In the genomic region with DNA sequence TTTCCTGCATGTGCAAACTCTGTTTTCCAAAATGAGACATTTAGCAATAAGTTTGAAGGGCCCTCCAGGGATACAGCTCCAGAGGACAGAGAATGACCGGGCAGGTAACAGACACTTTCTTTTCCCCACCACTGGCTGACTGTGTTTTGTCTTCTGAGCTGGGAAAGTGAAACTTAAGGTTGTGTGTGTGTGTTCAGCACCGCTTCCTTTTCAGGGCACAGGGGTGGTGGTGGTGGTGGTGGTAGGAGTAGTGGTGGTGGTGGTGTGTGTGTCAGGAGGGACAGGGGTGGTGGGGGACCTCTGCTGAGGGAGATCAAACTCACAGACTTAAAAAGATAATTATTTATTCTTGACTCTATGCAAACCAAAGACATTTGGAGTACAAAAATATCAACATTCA, we compare ENCODE assay signal across 29 mouse cellular contexts. TPM values are rescaled to one million over a fixed set of nuclear protein-coding genes. Genes with fewer than 3 reads are reported as not detected.
DNase-seq lines count a peak whose midpoint lies in the region; ATAC-seq and TF ChIP-seq lines count a peak whose summit lies in the region.
"Had no signal": no experiment of that assay in that cellular context is flagged by ENCODE, and none has a peak within 500 bp of the region (broad histone marks: within the 10 kb centered on the region; RNA-seq: fewer than 3 reads in every experiment).

No protein-coding gene starts in this region.

- 86% methylated on average over 2 of the region's 2 CpGs for WGBS in kidney, adult 2 months

- DNase-seq in 416B (ENCODE audit: low read depth) = peak; percentile 49
- peak; percentile 61 for DNase-seq in induced T-regulatory cell, adult 2 months (ENCODE audit: low read depth)
- DNase-seq in heart, adult 18-20 months = no peak
- DNase-seq in kidney, adult 2 months = no peak
- no peak for DNase-seq in embryo, embryonic 10 days (ENCODE audit: low spot score)
- DNase-seq: adrenal gland, postnatal 25 days; cerebellum, adult 18-20 months; cerebellum, postnatal 10 days; heart, adult 11 months; heart, postnatal 36 days; kidney, postnatal 25 days; left cerebral cortex, postnatal 4 days; liver, embryonic 13.5 days; lung, adult 2 months; lung, postnatal 10 days had no signal

- ATAC-seq in megakaryocyte, adult 5-6 weeks (ENCODE audit: poor library complexity, severe bottlenecking) = no peak
- ATAC-seq in CD4-positive, CD25-positive, alpha-beta regulatory T cell, adult 4 months = peak; percentile 33
- ATAC-seq: forebrain, embryonic 16.5 days; hindbrain, postnatal 0 days; intestine, postnatal 0 days; midbrain, embryonic 16.5 days; Patski had no signal

- peaks cover 82% of the 10 kb centered on the region for H3K4me1 ChIP-seq in megakaryocyte, embryonic 14.5 days
- 0 out of 2 replicates have a peak, but pooled peaks cover 4% of the 10 kb centered on the region for H3K4me1 ChIP-seq in kidney, adult 2 months (ENCODE audit: control insufficient read depth, insufficient read depth, low read length)
- H3K4me1 ChIP-seq: hindbrain, embryonic 12.5 days had no signal

- H3K9me3 ChIP-seq in megakaryocyte, embryonic 14.5 days = no peaks in the 10 kb centered on the region
- H3K9me3 ChIP-seq: hindbrain, embryonic 12.5 days; kidney, embryonic 15.5 days; liver, embryonic 13.5 days; neural tube, embryonic 13.5 days had no signal

- H3K27ac ChIP-seq in kidney, adult 2 months (ENCODE audit: insufficient read depth, low read depth, low read length) = no peak overlapping the region
- H3K27ac ChIP-seq: hindbrain, embryonic 12.5 days; hindbrain, postnatal 0 days; kidney, embryonic 15.5 days; liver, embryonic 13.5 days; macrophage; neural tube, embryonic 13.5 days had no signal

- TF ChIP-seq POLR2A in kidney, adult 2 months (IDR thresholded peaks at IDR 0.05; ENCODE audit: low read depth, low read length) = no peak

- H3K4me3 ChIP-seq in megakaryocyte, embryonic 14.5 days (replicated peaks) = peak overlapping the region; percentile 78
- H3K4me3 ChIP-seq in kidney, adult 2 months (ENCODE audit: insufficient read depth, low read depth, low read length) = no peak overlapping the region
- H3K4me3 ChIP-seq: erythroblast, embryonic 14.5 days; hindbrain, embryonic 12.5 days; kidney, embryonic 15.5 days; liver, embryonic 13.5 days; neural tube, embryonic 13.5 days had no signal

- H3K27me3 ChIP-seq in megakaryocyte, embryonic 14.5 days (replicated peaks) = no peaks in the 10 kb centered on the region
- H3K27me3 ChIP-seq in kidney, adult 2 months (replicated peaks; ENCODE audit: control insufficient read depth, insufficient read depth, low read length) = no peaks in the 10 kb centered on the region
- H3K27me3 ChIP-seq: liver, embryonic 13.5 days had no signal

- no peak for TF ChIP-seq CTCF in kidney, adult 2 months (conservative IDR thresholded peaks at IDR 0.05; ENCODE audit: insufficient read depth, insufficient read length, low read depth, low read length)

- H3K36me3 ChIP-seq in megakaryocyte, embryonic 14.5 days (replicated peaks; ENCODE audit: low read length) = peaks cover 22% of the 10 kb centered on the region
- H3K36me3 ChIP-seq in kidney, adult 2 months (ENCODE audit: control insufficient read depth, insufficient read depth, low read length) = no peaks in the 10 kb centered on the region
- H3K36me3 ChIP-seq: hindbrain, embryonic 12.5 days; kidney, embryonic 15.5 days; liver, embryonic 13.5 days; neural tube, embryonic 13.5 days had no signal

RNA-seq across cellular contexts. Expression of a gene that starts 3.9 kb away (rescaled TPM):
- 1.2 TPM in 1 of 2 replicates, not detected in the other for polyA plus RNA-seq in megakaryocyte, embryonic 14.5 days (2012; ENCODE audit: insufficient read depth, low replicate concordance)
- total RNA-seq in megakaryocyte, adult 5-6 weeks (2015) = 25.0 and 26.8 TPM in 2 replicates
- total RNA-seq in megakaryocyte, adult 5-6 weeks (2017) = 14.2 and 20.7 TPM in 2 replicates
- 100 to 1,000 TPM; 123 to 154 TPM for polyA plus RNA-seq in CD4-positive, CD25-positive, alpha-beta regulatory T cell, adult 4 months (2017; shearing (Covaris generic))
- total RNA-seq in heart, adult 18-20 months (2021) = 1 to 10 TPM; 1.3 to 1.7 TPM
- polyA plus RNA-seq in kidney, adult 2 months (2012; rRNA removed) = 5.9 and 9.7 TPM in 2 replicates
- total RNA-seq: layer of hippocampus, postnatal 10 days; left cerebral cortex, postnatal 4 days had no signal
- polyA plus RNA-seq: erythroblast, embryonic 14.5 days had no signal

RNA-seq across cellular contexts. Expression of a gene that starts 31.3 kb away (rescaled TPM):
- 75.1 and 120 TPM in 2 replicates for polyA plus RNA-seq in megakaryocyte, embryonic 14.5 days (2012; ENCODE audit: insufficient read depth, low replicate concordance)
- total RNA-seq in megakaryocyte, adult 5-6 weeks (2015) = 5.1 and 6.2 TPM in 2 replicates
- total RNA-seq in megakaryocyte, adult 5-6 weeks (2017) = 5.1 and 5.6 TPM in 2 replicates
- 1 to 10 TPM in 1 of 2 experiments, under 1 TPM in 1; 0.34 to 1.2 TPM for polyA plus RNA-seq in CD4-positive, CD25-positive, alpha-beta regulatory T cell, adult 4 months (2017; shearing (Covaris generic))
- total RNA-seq in heart, adult 18-20 months (2021) = 100 to 1,000 TPM; 145 to 182 TPM
- polyA plus RNA-seq in kidney, adult 2 months (2012; rRNA removed) = 0.94 and 2.5 TPM in 2 replicates

RNA-seq across cellular contexts. Expression of a gene that starts 58.2 kb away (rescaled TPM):
- 2.5 TPM in 1 of 2 replicates, not detected in the other for polyA plus RNA-seq in megakaryocyte, embryonic 14.5 days (2012; ENCODE audit: insufficient read depth, low replicate concordance)
- 1.0 and 1.7 TPM in 2 replicates for total RNA-seq in megakaryocyte, adult 5-6 weeks (2015)
- total RNA-seq in megakaryocyte, adult 5-6 weeks (2017) = 1.2 and 3.3 TPM in 2 replicates
- polyA plus RNA-seq in CD4-positive, CD25-positive, alpha-beta regulatory T cell, adult 4 months (2017; shearing (Covaris generic)) = under 1 TPM in 1 of 2 experiments, not detected in 1; 0.27 TPM
- under 1 TPM; 0.21 to 0.35 TPM for total RNA-seq in heart, adult 18-20 months (2021)
- 95.6 and 117 TPM in 2 replicates for polyA plus RNA-seq in kidney, adult 2 months (2012; rRNA removed)
- polyA plus RNA-seq: macrophage, Patski had no signal

RNA-seq across cellular contexts. Expression of a gene that starts 58.3 kb away (rescaled TPM):
- 3.6 and 7.2 TPM in 2 replicates for polyA plus RNA-seq in megakaryocyte, embryonic 14.5 days (2012; ENCODE audit: insufficient read depth, low replicate concordance)
- 3.7 and 4.8 TPM in 2 replicates for total RNA-seq in megakaryocyte, adult 5-6 weeks (2015)
- total RNA-seq in megakaryocyte, adult 5-6 weeks (2017) = 4.2 and 5.7 TPM in 2 replicates
- polyA plus RNA-seq in CD4-positive, CD25-positive, alpha-beta regulatory T cell, adult 4 months (2017; shearing (Covaris generic)) = 1 to 10 TPM; 2.3 to 4.3 TPM
- 1 to 10 TPM; 6.7 to 7.9 TPM for total RNA-seq in heart, adult 18-20 months (2021)
- 21.0 and 24.2 TPM in 2 replicates for polyA plus RNA-seq in kidney, adult 2 months (2012; rRNA removed)

Comparison
In these comparisons a context has a peak if more than half of its experiments do, and no peak if none do; other contexts are left out.
1. DNase-seq: peak in 416B (single experiment) and induced T-regulatory cell, adult 2 months (single experiment); none in heart, adult 18-20 months (0 of 2), kidney, adult 2 months (single experiment) and embryo, embryonic 10 days (single experiment).
2. RNA of a gene that starts 3.9 kb away (polyA plus RNA-seq): 123 to 154 TPM in CD4-positive, CD25-positive, alpha-beta regulatory T cell, adult 4 months; 5.9 to 9.7 TPM in kidney, adult 2 months and 1.2 TPM in megakaryocyte, embryonic 14.5 days; every median in the first group is over 10 times any median in the second.
3. RNA of a gene that starts 31.3 kb away (polyA plus RNA-seq): 75.1 to 120 TPM in megakaryocyte, embryonic 14.5 days; 0.94 to 2.5 TPM in kidney, adult 2 months and 0.34 to 1.2 TPM in CD4-positive, CD25-positive, alpha-beta regulatory T cell, adult 4 months; every median in the first group is over 10 times any median in the second.
4. RNA of a gene that starts 58.2 kb away (polyA plus RNA-seq): 95.6 to 117 TPM in kidney, adult 2 months; 2.5 TPM in megakaryocyte, embryonic 14.5 days and 0.27 TPM in CD4-positive, CD25-positive, alpha-beta regulatory T cell, adult 4 months; every median in the first group is over 10 times any median in the second.